Mouse (Mus musculus): ENCODE measurements around the gene Gm10100.

- TF ChIP-seq GATA1 (IDR thresholded peaks at IDR 0.05; ENCODE audit: borderline replicate concordance, low read length) = no peak
- TF ChIP-seq FLI1 (IDR thresholded peaks at IDR 0.05; ENCODE audit: low read length) = no peak
Observed at GRCm38 (mm10) chr10:77735928-77736327, 9.6 kb downstream of the Gm10100 start.

All from megakaryocyte, embryonic 14.5 days (primary cell).